Comparison of ENCODE assay signal across 12 mouse cellular contexts in the genomic region with DNA sequence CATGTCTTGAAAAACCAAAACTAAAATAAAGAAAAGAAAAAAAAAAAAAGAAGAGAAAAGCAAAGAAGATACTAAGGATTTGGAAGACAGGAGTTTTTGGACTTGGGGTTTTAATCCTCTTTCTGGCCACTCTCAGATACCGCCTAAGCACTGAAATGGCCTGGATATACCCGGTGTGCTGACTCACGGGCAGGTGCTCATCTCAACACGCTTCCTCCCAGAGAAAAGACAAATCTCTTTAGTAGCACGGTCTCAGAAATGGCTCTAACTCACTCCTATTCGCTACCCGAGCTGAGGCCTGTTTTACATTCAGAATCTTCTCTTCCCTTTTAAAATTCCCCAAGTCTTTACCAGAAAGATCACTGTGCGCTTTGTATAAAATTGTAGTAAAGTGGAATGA.
"Had no signal": no experiment of that assay in that cellular context is flagged by ENCODE, and none has a peak within 500 bp of the region (broad histone marks: within the 10 kb centered on the region; RNA-seq: fewer than 3 reads in every experiment).

No protein-coding gene starts in this region.

- H3K4me2 ChIP-seq: limb, embryonic 13.5 days; liver, embryonic 13.5 days; midbrain, embryonic 11.5 days had no signal

- H3K27me3 ChIP-seq: limb, embryonic 13.5 days; liver, embryonic 13.5 days had no signal

- H3K4me1 ChIP-seq: liver, embryonic 13.5 days had no signal

- H3K27ac ChIP-seq: liver, embryonic 13.5 days; stomach, postnatal 0 days had no signal

- DNase-seq: kidney, adult 18-20 months; kidney, postnatal 25 days; liver, embryonic 13.5 days; lung, adult 2 months; lung, postnatal 14 days; lung, postnatal 4 days; thymus, adult 2 months; thymus, postnatal 14 days; thymus, postnatal 4 days had no signal

- H3K9me3 ChIP-seq: limb, embryonic 13.5 days; liver, embryonic 13.5 days had no signal

- H3K36me3 ChIP-seq: liver, embryonic 13.5 days had no signal

- H3K9ac ChIP-seq: limb, embryonic 13.5 days; liver, embryonic 13.5 days had no signal

- H3K4me3 ChIP-seq: limb, embryonic 13.5 days; liver, embryonic 13.5 days had no signal
